Mouse (Mus musculus) thymus, adult 2 months (tissue): ENCODE data around the gene Irak1. TPM values are rescaled to one million over a fixed set of nuclear protein-coding genes. Genes with fewer than 3 reads are reported as not detected.

Experiments
- DNase-seq: peaks from one replicate; pipeline ENCODE4 v3.0.0; 2021
- H3K27ac ChIP-seq: fragments of 200-500 bp; 2 replicates; pipeline ENCODE4 v1.5.1; 2012; ENCODE audit warnings: low read length, control low read depth; ENCODE audit not compliant: control insufficient read depth, insufficient read depth
- H3K27me3 ChIP-seq: fragments of 200-500 bp; 2 replicates; pipeline ENCODE4 v1.6.1; 2012; ENCODE audit warnings: mild to moderate bottlenecking, low read length, moderate library complexity, mixed read lengths; ENCODE audit not compliant: control insufficient read depth, insufficient read depth
- H3K36me3 ChIP-seq: fragments of 200-500 bp; 2 replicates; pipeline ENCODE4 v1.6.1; 2012; ENCODE audit warnings: mild to moderate bottlenecking, low read length, moderate library complexity; ENCODE audit not compliant: control insufficient read depth, insufficient read depth
- H3K4me1 ChIP-seq: fragments of 200-500 bp; replicated peaks from 2 replicates; pipeline ENCODE4 v1.6.1; 2012; ENCODE audit warnings: low read length; ENCODE audit not compliant: control insufficient read depth, insufficient read depth
- H3K4me3 ChIP-seq: fragments of 200-500 bp; 2 replicates; pipeline ENCODE4 v1.5.1; 2012; ENCODE audit warnings: mild to moderate bottlenecking, low read length, control low read depth, moderate library complexity; ENCODE audit not compliant: control insufficient read depth, insufficient read depth
- CTCF ChIP-seq: fragments of 200-500 bp; IDR thresholded peaks from 2 replicates; pipeline ENCODE4 v1.5.1; 2012; ENCODE audit warnings: mild to moderate bottlenecking, control low read depth, low read length, moderate library complexity, borderline replicate concordance; ENCODE audit not compliant: control insufficient read depth, poor library complexity, insufficient read depth; ENCODE audit errors: extremely low read depth
- POLR2A ChIP-seq: fragments of 200-500 bp; IDR thresholded peaks from 2 replicates; pipeline ENCODE4 v1.6.1; 2012; ENCODE audit warnings: mild to moderate bottlenecking, low read length, control low read depth, moderate library complexity; ENCODE audit not compliant: control insufficient read depth, poor library complexity, insufficient read depth; ENCODE audit errors: extremely low read depth
- WGBS: fragments of 180-500 bp; shearing (Covaris S2); methylation state at CpG from one replicate; pipeline ENCODE4 v1.1.7; 2018; 5-methylcytosine and 5-hydroxymethylcytosine counted together
- polyA plus RNA-seq: library from polyadenylated mRNA; depleted of rRNA; stranded (reverse); fragments of >200 nt; gene quantifications from 2 replicates; pipeline ENCODE4 v1.2.3, GENCODE M21; 2012; rRNA removed

The Irak1 gene
- polyA plus RNA-seq, result 166 and 182 TPM in 2 replicates

DNA sequence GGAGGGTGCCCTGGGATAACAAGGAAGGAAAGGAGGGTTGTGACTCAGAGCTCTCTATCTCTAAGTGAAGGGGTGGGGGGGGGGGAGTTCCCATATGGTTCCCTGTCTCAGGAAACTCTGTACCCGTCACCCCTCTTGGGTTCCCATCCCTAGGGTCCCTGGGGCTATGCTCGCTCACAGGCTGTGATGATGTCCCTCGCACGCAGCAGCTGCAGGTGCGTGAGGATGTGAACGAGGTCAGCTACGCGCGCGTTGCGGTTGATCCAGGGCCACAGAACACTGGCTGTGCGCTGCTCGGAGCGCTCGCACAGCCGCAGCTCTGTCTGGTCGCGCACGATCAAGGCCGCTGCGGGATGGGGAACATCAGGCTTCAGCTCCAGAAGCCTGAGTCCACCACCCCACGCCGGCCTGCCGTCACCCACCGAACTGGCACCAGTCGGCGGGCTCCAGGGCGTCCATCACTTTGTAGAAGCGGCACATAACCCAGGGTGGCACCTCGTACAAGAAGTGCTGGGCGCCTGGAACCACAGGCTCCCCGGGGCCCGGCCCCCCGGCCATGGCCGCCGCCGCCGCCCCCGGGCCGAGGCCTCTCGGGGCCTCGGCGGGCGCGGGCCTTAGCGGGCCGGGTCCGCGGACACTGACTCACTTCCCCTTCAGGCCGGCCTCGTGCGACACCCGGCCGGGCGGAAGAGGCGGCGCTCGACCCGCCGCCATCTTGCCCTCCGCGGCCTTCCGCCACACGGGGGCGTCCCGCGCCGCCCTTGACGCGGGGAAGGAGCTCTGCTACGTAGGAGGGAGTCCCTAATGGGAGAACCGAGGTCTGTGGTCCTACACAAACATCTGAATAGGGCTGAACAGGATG, at the start of gene Irak1:
Gene Irak1 (minus strand): TSS at position 731 of the 862 bp plus-strand sequence.
- WGBS, result under 1% methylated on average over 70 of the region's 72 CpGs
- H3K4me3 ChIP-seq, result peak within 1 kb of the TSS; percentile 98
- no peaks in the 10 kb centered on the region for H3K36me3 ChIP-seq
- no peaks in the 10 kb centered on the region for H3K27me3 ChIP-seq
- peak within 1 kb of the TSS; percentile 20; the same call in 1 of the 2 replicates for H3K27ac ChIP-seq
- H3K4me1 ChIP-seq, result peaks cover 6% of the 10 kb centered on the region
- peak; percentile 79 for DNase-seq
- TF ChIP-seq POLR2A, result no peak
- TF ChIP-seq CTCF, result peak; percentile 71; the same call in 1 of the 2 replicates

DNA sequence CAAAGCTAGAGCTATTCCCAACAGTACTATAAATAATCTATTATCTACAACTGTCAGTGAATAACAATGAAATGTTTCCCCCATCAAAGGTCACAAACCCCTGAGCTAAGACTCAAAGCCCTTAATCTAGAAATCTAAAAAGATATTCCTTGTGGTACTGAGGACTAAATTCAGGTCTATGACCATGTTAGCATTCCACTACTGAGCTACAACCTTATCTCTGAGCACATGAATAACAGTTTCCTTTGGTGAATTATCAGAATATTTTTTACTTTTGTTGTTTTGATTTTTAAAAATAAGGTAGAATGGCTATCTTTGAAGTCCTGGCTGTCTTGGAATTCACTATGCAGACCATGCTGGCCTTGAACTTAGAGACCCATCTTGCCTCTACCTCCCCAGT, 47.1 kb upstream of the Irak1 start:
- no peaks in the 10 kb centered on the region for H3K27me3 ChIP-seq
- no peak for TF ChIP-seq POLR2A
- H3K4me3 ChIP-seq, result no peak overlapping the region
- no peaks in the 10 kb centered on the region for H3K4me1 ChIP-seq
- DNase-seq, result no peak
- H3K27ac ChIP-seq, result no peak overlapping the region
- H3K36me3 ChIP-seq, result no peaks in the 10 kb centered on the region

DNA sequence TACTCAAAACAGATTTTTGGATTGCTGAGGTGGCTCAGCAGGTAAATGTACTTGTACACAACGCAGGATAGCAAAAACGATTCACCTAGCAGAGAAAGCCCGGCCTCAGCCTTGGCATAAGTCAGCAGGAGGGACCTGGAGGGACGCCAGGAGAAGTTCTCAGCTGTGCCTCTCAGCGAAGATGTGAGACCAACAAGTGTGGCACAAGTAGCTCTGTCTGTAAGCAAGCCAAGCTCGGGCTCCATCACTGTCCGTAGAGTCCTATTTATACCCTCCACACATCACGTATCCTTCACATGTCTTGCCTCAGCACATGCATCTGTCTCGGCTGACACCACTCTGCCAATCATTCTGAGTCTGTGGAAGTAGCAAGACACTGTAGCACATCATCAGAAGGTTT, 44.2 kb upstream of the Irak1 start:
- Histone ChIP-seq H3K4me1 (no peaks in the 10 kb centered on the region), H3K27me3 (no peaks in the 10 kb centered on the region), H3K4me3 (no peak overlapping the region), H3K36me3 (no peaks in the 10 kb centered on the region), H3K27ac (no peak overlapping the region)
- TF ChIP-seq POLR2A (no peak), CTCF (no peak)
- WGBS, result 91% methylated on average over 9 of the region's 9 CpGs
- DNase-seq, result no peak

DNA sequence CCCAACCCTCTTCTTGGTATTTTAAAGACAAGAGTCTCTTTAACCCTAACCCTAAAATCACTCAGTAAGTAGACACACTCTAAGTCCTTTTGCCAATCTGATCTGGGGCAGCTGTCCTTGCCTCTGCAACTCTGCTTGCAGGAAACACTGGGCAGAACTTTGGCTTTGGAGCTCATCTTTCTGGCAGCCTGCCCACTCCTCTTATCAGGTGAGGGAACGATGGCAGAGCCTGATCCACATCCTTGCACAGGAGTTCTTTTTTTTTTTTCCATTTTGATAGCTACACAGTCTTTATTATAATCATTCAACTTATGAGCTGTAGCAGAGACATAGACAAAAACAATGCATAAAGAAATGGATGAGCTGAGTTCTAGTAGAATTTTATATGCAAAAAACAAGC, 21.4 kb upstream of the Irak1 start:
- Histone ChIP-seq H3K4me3 (no peak overlapping the region), H3K27me3 (no peaks in the 10 kb centered on the region), H3K4me1 (no peaks in the 10 kb centered on the region), H3K27ac (no peak overlapping the region), H3K36me3 (no peaks in the 10 kb centered on the region)
- WGBS, result 19% methylated on average over 1 of the region's 1 CpGs
- DNase-seq, result no peak
- TF ChIP-seq CTCF (no peak), POLR2A (no peak)

DNA sequence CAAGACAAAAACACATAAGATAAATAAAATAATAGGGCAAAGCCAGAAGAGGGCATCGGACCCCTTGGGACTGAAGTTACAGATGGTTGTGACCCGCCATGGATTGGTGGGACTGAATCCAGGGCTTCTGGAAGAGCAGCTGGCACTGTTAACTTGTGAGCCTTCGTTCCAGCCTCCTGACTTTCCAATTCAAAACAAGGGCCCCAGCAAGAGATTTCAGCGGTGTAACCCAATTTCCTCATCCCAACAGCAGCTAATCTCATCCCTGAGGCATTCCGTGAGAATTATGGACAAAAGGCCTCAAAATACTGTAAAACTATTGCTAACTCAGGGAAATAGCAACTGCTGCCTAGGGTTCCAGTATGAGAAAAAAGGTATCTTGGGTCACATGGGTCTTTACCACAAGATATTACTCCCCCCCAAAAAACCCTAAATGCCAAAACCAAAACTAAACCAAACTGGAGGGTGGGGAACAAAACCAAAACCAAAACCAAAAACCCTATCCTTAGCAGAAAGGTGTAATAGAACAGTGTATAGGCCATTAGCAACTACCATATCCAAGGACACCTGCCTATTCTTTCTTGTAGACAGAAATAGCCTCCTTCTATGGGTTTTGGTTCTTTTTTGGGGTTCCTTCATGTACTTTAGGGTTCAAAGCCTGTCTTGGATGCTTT, 14.1 kb upstream of the Irak1 start:
- no peak for DNase-seq
- H3K27me3 ChIP-seq, result no peaks in the 10 kb centered on the region
- no peaks in the 10 kb centered on the region for H3K4me1 ChIP-seq
- peaks cover 25% of the 10 kb centered on the region for H3K36me3 ChIP-seq
- no peak overlapping the region for H3K4me3 ChIP-seq
- WGBS, result 94% methylated on average over 5 of the region's 5 CpGs
- TF ChIP-seq CTCF (no peak), POLR2A (no peak)
- no peak overlapping the region for H3K27ac ChIP-seq

DNA sequence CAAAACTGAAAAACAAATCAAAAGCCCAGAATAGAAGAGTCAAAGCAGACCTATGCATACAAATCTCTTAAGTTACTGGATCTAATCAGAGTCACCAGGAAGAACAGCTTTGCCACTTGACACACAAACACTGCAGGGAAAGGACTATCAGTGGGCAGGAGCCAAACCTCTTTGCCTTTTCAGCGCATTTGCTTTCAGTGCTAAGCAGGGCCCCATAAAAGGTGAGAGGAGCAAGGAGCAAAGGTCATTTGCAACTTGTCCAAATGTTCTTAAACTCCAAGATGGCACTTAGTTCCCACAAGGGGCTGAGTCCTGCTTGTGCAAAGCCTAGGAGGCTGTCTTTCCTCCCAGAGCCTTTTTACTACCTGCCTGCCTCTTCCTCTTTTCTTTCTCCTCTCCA, 6.3 kb upstream of the Irak1 start:
- Histone ChIP-seq H3K27me3 (no peaks in the 10 kb centered on the region), H3K4me3 (no peak overlapping the region), H3K27ac (no peak overlapping the region), H3K36me3 (0 out of 2 replicates have a peak, but pooled peaks cover 5% of the 10 kb centered on the region), H3K4me1 (no peaks in the 10 kb centered on the region)
- no peak for TF ChIP-seq POLR2A
- DNase-seq, result no peak
- WGBS, result 88% methylated on average over 1 of the region's 1 CpGs
